Mouse (Mus musculus) embryonic stem cell, embryonic (primary cell): ENCODE measurements around the gene Kif7.

ENCODE experiments used
- CTCF ChIA-PET, 4 experiments: fragments of 300-600 bp in 2 of 4; fragments of 350-600 bp in 2 of 4; sonication (Branson Sonifier 250); formaldehyde crosslinking; loops; one replicate each; lab custom pipeline; 2022; ENCODE audit warnings: inconsistent platforms in 2 of 4; lab: Charles Lee
- POLR2A ChIA-PET, 4 experiments: fragments of 300-600 bp in 2 of 4; fragments of 350-600 bp in 2 of 4; sonication (Branson Sonifier 250); formaldehyde crosslinking; loops; one replicate each; lab custom pipeline; 2022; ENCODE audit warnings: antibody characterized with exemption in 4 of 4, inconsistent platforms in 1 of 4; lab: Charles Lee

The Kif7 gene

GRCm38 (mm10) chr7:79732622-79733021, 17.1 kb upstream of the Kif7 start, which contains the start of gene Plin1:
Plin1 (minus strand) TSS chr7:79732903.
- CTCF ChIA-PET, result interaction anchor here (0.6 to 1.6 kb wide), 8 partner anchors 11 to 424 kb away, joined by 3 to 10 read pairs (median 4); no protein-coding TSS in a partner anchor

GRCm38 (mm10) chr7:79731438-79731837, 15.9 kb upstream of the Kif7 start:
- ChIA-PET CTCF (interaction anchor here (0.6 to 1.6 kb wide), 9 partner anchors 10 to 261 kb away, joined by 3 to 5 read pairs (median 3); partner anchors contain the start of genes Kif7 (in 1 of the 4) and Pex11a (in 1 of the 4)), POLR2A (interaction anchor here in 2 of 4 experiments (0.7 to 1.6 kb wide), 5 partner anchors 10 to 242 kb away, joined by 3 to 4 read pairs (median 3); no protein-coding TSS in a partner anchor)

More at GRCm38 (mm10) chr7:79732622-79733021, 17.1 kb upstream of the Kif7 start, which contains the start of gene Plin1:
- POLR2A ChIA-PET, result interaction anchor here in 3 of 4 experiments (0.6 to 1.6 kb wide), 4 partner anchors 9 to 185 kb away, joined by 3 to 5 read pairs (median 4); partner anchors contain the start of gene Ticrr (in 1 of the 3)

GRCm38 (mm10) chr7:79729743-79730370, 14.3 kb upstream of the Kif7 start:
- CTCF ChIA-PET, result interaction anchor here (0.6 to 3.7 kb wide), 61 partner anchors 9 to 906 kb away, joined by 3 to 64 read pairs (median 5); partner anchors contain the start of genes Kif7 (in 2 of the 4), Pex11a (in 2 of the 4), Wdr93 (in 2 of the 4) and Rhcg (in 1 of the 4)

GRCm38 (mm10) chr7:79729169-79729568, 13.6 kb upstream of the Kif7 start:
- POLR2A ChIA-PET, result interaction anchor here (0.5 to 2.1 kb wide), 12 partner anchors 9 to 223 kb away, joined by 3 to 7 read pairs (median 4); partner anchors contain the start of gene Ticrr (in 1 of the 4)
- CTCF ChIA-PET, result interaction anchor here (0.6 to 3.7 kb wide), 78 partner anchors 7 to 1078 kb away, joined by 3 to 64 read pairs (median 6); partner anchors contain the start of genes Kif7 (in 2 of the 4), Pex11a (in 2 of the 4), Wdr93 (in 2 of the 4) and Rhcg (in 1 of the 4)

More at GRCm38 (mm10) chr7:79729743-79730370, 14.3 kb upstream of the Kif7 start:
- POLR2A ChIA-PET, result interaction anchor here in 2 of 4 experiments (0.5 to 2.1 kb wide), 4 partner anchors 10 to 222 kb away, joined by 3 to 7 read pairs (median 6); no protein-coding TSS in a partner anchor

GRCm38 (mm10) chr7:79728219-79728618, 12.7 kb upstream of the Kif7 start:
- POLR2A ChIA-PET, result interaction anchor here (0.5 to 2.1 kb wide), 22 partner anchors 8 to 247 kb away, joined by 3 to 7 read pairs (median 3); partner anchors contain the start of genes Kif7 (in 1 of the 4) and Ticrr (in 1 of the 4)
- CTCF ChIA-PET, result interaction anchor here (0.5 to 3.7 kb wide), 135 partner anchors 8 to 649 kb away, joined by 3 to 64 read pairs (median 4); partner anchors contain the start of genes Pex11a (in 3 of the 4), Wdr93 (in 3 of the 4), Kif7 (in 2 of the 4) and Rhcg (in 2 of the 4)

GRCm38 (mm10) chr7:79727091-79727490, 11.6 kb upstream of the Kif7 start:
- POLR2A ChIA-PET, result interaction anchor here in 2 of 4 experiments (0.5 to 1.4 kb wide), 7 partner anchors 27 to 528 kb away, joined by 3 read pairs; no protein-coding TSS in a partner anchor
- CTCF ChIA-PET, result interaction anchor here (0.6 to 3.7 kb wide), 41 partner anchors 7 to 231 kb away, joined by 3 to 41 read pairs (median 4); partner anchors contain the start of genes Pex11a (in 3 of the 4), Wdr93 (in 3 of the 4), Kif7 (in 2 of the 4) and Ticrr (in 1 of the 4)

GRCm38 (mm10) chr7:79721386-79721977, 6.0 kb upstream of the Kif7 start:
- ChIA-PET POLR2A (interaction anchor here in 3 of 4 experiments (0.5 to 4.2 kb wide), 11 partner anchors 10 to 326 kb away, joined by 3 to 20 read pairs (median 4); partner anchors contain the start of gene Ticrr (in 1 of the 3)), CTCF (interaction anchor here in 3 of 4 experiments (0.6 to 3.2 kb wide), 9 partner anchors 7 to 1609 kb away, joined by 3 to 26 read pairs (median 3); partner anchors contain the start of gene Plin1 (in 1 of the 3))

GRCm38 (mm10) chr7:79710831-79711230, 4.7 kb downstream of the Kif7 start:
- CTCF ChIA-PET, result no interaction called here
- POLR2A ChIA-PET, result no interaction called here

GRCm38 (mm10) chr7:79710130-79710607, 5.4 kb downstream of the Kif7 start:
- CTCF ChIA-PET, result interaction anchor here (0.7 to 1.6 kb wide), 12 partner anchors 10 to 536 kb away, joined by 3 to 15 read pairs (median 4); partner anchors contain the start of genes Ticrr (in 1 of the 4) and Ttll13 (in 1 of the 4)
- POLR2A ChIA-PET, result interaction anchor here in 2 of 4 experiments (0.6 to 3.4 kb wide), 7 partner anchors 10 to 50 kb away, joined by 3 to 22 read pairs (median 4); partner anchors contain the start of gene Ticrr (in 1 of the 2)

GRCm38 (mm10) chr7:79705210-79705609, 10.3 kb downstream of the Kif7 start:
- ChIA-PET POLR2A (interaction anchor here (0.5 to 3.8 kb wide), 9 partner anchors 13 to 126 kb away, joined by 3 to 19 read pairs (median 3); partner anchors contain the start of gene Ticrr (in 1 of the 4)), CTCF (interaction anchor here in 2 of 4 experiments (2.3 to 2.8 kb wide), 2 partner anchors 23 kb away, joined by 9 to 13 read pairs; no protein-coding TSS in a partner anchor)

GRCm38 (mm10) chr7:79702755-79703154, 12.8 kb downstream of the Kif7 start:
- ChIA-PET POLR2A (interaction anchor here in 2 of 4 experiments (0.6 to 5.6 kb wide), 7 partner anchors 13 to 789 kb away, joined by 3 to 64 read pairs (median 4); partner anchors contain the start of gene Isg20 (in 1 of the 2)), CTCF (interaction anchor here in 2 of 4 experiments (0.9 to 1.3 kb wide), 3 partner anchors 24 to 26 kb away, joined by 3 read pairs; no protein-coding TSS in a partner anchor)

GRCm38 (mm10) chr7:79696495-79696894, 19.0 kb downstream of the Kif7 start:
- POLR2A ChIA-PET, result interaction anchor here in 2 of 4 experiments (1.3 to 10.1 kb wide), 4 partner anchors 11 to 42 kb away, joined by 3 to 146 read pairs (median 32); no protein-coding TSS in a partner anchor
- CTCF ChIA-PET, result interaction anchor here in 1 of 4 experiments (5.8 kb wide), 1 partner anchor 33 kb away, joined by 33 read pairs; no protein-coding TSS in a partner anchor

- CTCF ChIA-PET, result interaction anchor here in 3 of 4 experiments (0.6 to 1.1 kb wide), 3 partner anchors 47 to 921 kb away, joined by 3 to 10 read pairs (median 3); no protein-coding TSS in a partner anchor
- POLR2A ChIA-PET, result interaction anchor here in 3 of 4 experiments (0.6 to 10.5 kb wide), 10 partner anchors 8 to 48 kb away, joined by 3 to 221 read pairs (median 6); partner anchors contain the start of gene Ticrr (in 2 of the 3)
These were observed 35.3 kb downstream of the Kif7 start for GRCm38 (mm10) chr7:79680231-79680630.

- ChIA-PET CTCF (interaction anchor here in 3 of 4 experiments (0.6 to 1.4 kb wide), 7 partner anchors 14 to 332 kb away, joined by 3 to 6 read pairs (median 3); no protein-coding TSS in a partner anchor), POLR2A (interaction anchor here in 3 of 4 experiments (0.6 to 10.5 kb wide), 7 partner anchors 7 to 48 kb away, joined by 3 to 221 read pairs (median 21); partner anchors contain the start of gene Ticrr (in 2 of the 3))
These were observed 36.3 kb downstream of the Kif7 start for GRCm38 (mm10) chr7:79679186-79679585.

- POLR2A ChIA-PET, result interaction anchor here (0.7 to 16.2 kb wide), 16 partner anchors 8 to 272 kb away, joined by 3 to 221 read pairs (median 4); partner anchors contain the start of gene Ticrr (in 2 of the 4)
- CTCF ChIA-PET, result no interaction called here
These were observed 44.5 kb downstream of the Kif7 start for GRCm38 (mm10) chr7:79670900-79671604.

GRCm38 (mm10) chr7:79666690-79667089, 48.8 kb downstream of the Kif7 start:
- CTCF ChIA-PET, result no interaction called here
- POLR2A ChIA-PET, result interaction anchor here in 2 of 4 experiments (1.4 to 16.2 kb wide), 5 partner anchors 11 to 54 kb away, joined by 4 to 221 read pairs (median 10); partner anchors contain the start of gene Ticrr (in 1 of the 2)
